Mouse (Mus musculus) CH12.LX (cell line): ENCODE results near the gene Maml2. TPM values are rescaled to one million over a fixed set of nuclear protein-coding genes. Genes with fewer than 3 reads are reported as not detected.

Source experiments
- DNase-seq: peaks from one replicate; pipeline ENCODE4 v3.0.0-alpha.2; 2013; ENCODE audit errors: extremely low read depth
- H3K27ac ChIP-seq: 2 replicates; pipeline ENCODE4 v1.5.1; 2012; ENCODE audit warnings: low read depth, mild to moderate bottlenecking, control low read depth, moderate library complexity; ENCODE audit not compliant: insufficient read depth
- H3K27me3 ChIP-seq: replicated peaks from 2 replicates; pipeline ENCODE3; 2012; ENCODE audit warnings: inconsistent platforms
- H3K36me3 ChIP-seq, 2 experiments: replicated peaks in 1 of 2; 2 replicates each; pipeline versions ENCODE3 to v1.6.1; 2012; ENCODE audit warnings: inconsistent platforms in 1 of 2, low read length in 1 of 2, mild to moderate bottlenecking in 1 of 2, mixed read lengths in 1 of 2, moderate library complexity in 1 of 2; ENCODE audit not compliant: control insufficient read depth in 1 of 2, insufficient read depth in 1 of 2
- H3K4me1 ChIP-seq, 2 experiments: 2 replicates each; pipeline ENCODE4 v1.6.1; 2012; ENCODE audit warnings: inconsistent platforms in 1 of 2, moderate library complexity in 1 of 2; ENCODE audit not compliant: insufficient read depth in 2 of 2, control insufficient read depth in 1 of 2
- H3K4me2 ChIP-seq: 2 replicates; pipeline ENCODE4 v1.6.1; 2012; ENCODE audit warnings: low read depth, mild to moderate bottlenecking, control low read depth; ENCODE audit not compliant: poor library complexity, insufficient read depth, severe bottlenecking
- H3K4me3 ChIP-seq, 3 experiments: fragments of 150-350 bp in 1 of 3; sonication (generic) in 1 of 3; replicated peaks in 1 of 3; 2 replicates each; pipeline versions ENCODE3 to v1.5.1; 2011 to 2012; ENCODE audit warnings: low read depth in 2 of 3, low read length in 2 of 3, mild to moderate bottlenecking in 2 of 3, moderate library complexity in 2 of 3, control low read depth in 1 of 3, improper control_type of control experiment in 1 of 3, inconsistent platforms in 1 of 3, mixed read lengths in 1 of 3; ENCODE audit not compliant: poor library complexity in 1 of 3
- H3K79me2 ChIP-seq: replicated peaks from 2 replicates; pipeline ENCODE4 v1.6.1; 2012; ENCODE audit warnings: mild to moderate bottlenecking, moderate library complexity; ENCODE audit not compliant: control insufficient read depth, poor library complexity, insufficient read depth, severe bottlenecking; ENCODE audit errors: extremely low read depth
- H3K9ac ChIP-seq: 2 replicates; pipeline ENCODE4 v1.6.1; 2012; ENCODE audit warnings: low read depth, mild to moderate bottlenecking, control low read depth, moderate library complexity; ENCODE audit not compliant: insufficient read depth
- H3K9me3 ChIP-seq: replicated peaks from 2 replicates; pipeline ENCODE3; 2012; ENCODE audit warnings: low read length, inconsistent platforms, mixed read lengths
- BHLHE40 ChIP-seq: IDR thresholded peaks from 2 replicates; pipeline ENCODE4 v1.6.1; 2011; ENCODE audit warnings: mild to moderate bottlenecking, low read depth, low read length, improper control_type of control experiment
- E2F4 ChIP-seq: IDR thresholded peaks from 2 replicates; pipeline ENCODE4 v1.6.1; 2011; ENCODE audit warnings: low read depth, low read length, improper control_type of control experiment; ENCODE audit not compliant: insufficient replicate concordance
- EP300 ChIP-seq: IDR thresholded peaks from 2 replicates; pipeline ENCODE4 v1.6.1; 2011; ENCODE audit warnings: low read length, improper control_type of control experiment
- ETS1 ChIP-seq: conservative IDR thresholded peaks from 2 replicates; pipeline ENCODE4 v1.6.1; 2012; ENCODE audit warnings: low read depth, mild to moderate bottlenecking, inconsistent platforms, low read length, improper control_type of control experiment, moderate library complexity
- HCFC1 ChIP-seq: IDR thresholded peaks from 2 replicates; pipeline ENCODE4 v1.6.1; 2012; ENCODE audit warnings: low read depth, mild to moderate bottlenecking, inconsistent platforms, low read length, improper control_type of control experiment
- JUND ChIP-seq: conservative IDR thresholded peaks from 2 replicates; pipeline ENCODE4 v1.6.1; 2011; ENCODE audit warnings: low read depth, low read length, improper control_type of control experiment
- KAT2A ChIP-seq: IDR thresholded peaks from 2 replicates; pipeline ENCODE4 v1.6.1; 2012; ENCODE audit warnings: low read length, improper control_type of control experiment, inconsistent platforms; ENCODE audit not compliant: insufficient replicate concordance
- MAFK ChIP-seq: IDR thresholded peaks from 2 replicates; pipeline ENCODE4 v1.6.1; 2011; ENCODE audit warnings: low read length, improper control_type of control experiment; ENCODE audit not compliant: insufficient replicate concordance
- MAZ ChIP-seq: IDR thresholded peaks from 2 replicates; pipeline ENCODE4 v1.6.1; 2012; ENCODE audit warnings: low read depth, mild to moderate bottlenecking, inconsistent platforms, low read length, improper control_type of control experiment, moderate library complexity
- MXI1 ChIP-seq: IDR thresholded peaks from 2 replicates; pipeline ENCODE4 v1.6.1; 2011; ENCODE audit warnings: mild to moderate bottlenecking, low read depth, low read length, improper control_type of control experiment
- MYC ChIP-seq: IDR thresholded peaks from 2 replicates; pipeline ENCODE4 v1.6.1; 2011; ENCODE audit warnings: low read depth, mild to moderate bottlenecking, improper control_type of control experiment, low read length
- NRF1 ChIP-seq: IDR thresholded peaks from 2 replicates; pipeline ENCODE4 v1.6.1; 2014; ENCODE audit warnings: low read depth, mild to moderate bottlenecking, inconsistent platforms, low read length, improper control_type of control experiment, moderate library complexity
- PAX5 ChIP-seq: IDR thresholded peaks from 2 replicates; pipeline ENCODE4 v1.6.1; 2012; ENCODE audit warnings: low read length, inconsistent platforms, mixed read lengths
- RAD21 ChIP-seq: IDR thresholded peaks from 2 replicates; pipeline ENCODE4 v1.6.1; 2011; ENCODE audit warnings: low read depth, mild to moderate bottlenecking, low read length, improper control_type of control experiment, moderate library complexity
- RCOR1 ChIP-seq: conservative IDR thresholded peaks from 2 replicates; pipeline ENCODE4 v1.6.1; 2012; ENCODE audit warnings: low read depth, mild to moderate bottlenecking, inconsistent platforms, low read length, improper control_type of control experiment
- SIN3A ChIP-seq: IDR thresholded peaks from 2 replicates; pipeline ENCODE4 v1.6.1; 2012; ENCODE audit warnings: low read length, improper control_type of control experiment, inconsistent platforms
- TBP ChIP-seq: conservative IDR thresholded peaks from 2 replicates; pipeline ENCODE4 v1.6.1; 2011; ENCODE audit warnings: low read depth, low read length, improper control_type of control experiment
- TCF12 ChIP-seq: IDR thresholded peaks from 2 replicates; pipeline ENCODE4 v1.6.1; 2014; ENCODE audit warnings: low read depth, mild to moderate bottlenecking, inconsistent platforms, low read length, improper control_type of control experiment
- UBTF ChIP-seq: IDR thresholded peaks from 2 replicates; pipeline ENCODE4 v1.6.1; 2012; ENCODE audit warnings: low read depth, mild to moderate bottlenecking, inconsistent platforms, low read length, improper control_type of control experiment, moderate library complexity
- USF1 ChIP-seq: IDR thresholded peaks from 2 replicates; pipeline ENCODE4 v1.6.1; 2014; ENCODE audit warnings: low read depth, mild to moderate bottlenecking, inconsistent platforms, low read length, improper control_type of control experiment
- ZC3H11A ChIP-seq: IDR thresholded peaks from 2 replicates; pipeline ENCODE4 v1.6.1; 2012; ENCODE audit warnings: low read depth, mild to moderate bottlenecking, inconsistent platforms, low read length, improper control_type of control experiment
- ZMIZ1 ChIP-seq: IDR thresholded peaks from 2 replicates; pipeline ENCODE4 v1.6.1; 2012; ENCODE audit warnings: low read depth, mild to moderate bottlenecking, inconsistent platforms, low read length, improper control_type of control experiment
- dilution Hi-C: fragments of 300-500 bp; cut with MboI; formaldehyde crosslinking; loops from 2 replicates; pipeline ENCODE4 v1.14.3; 2020; ENCODE audit warnings: low sequenced_read_pairs; ENCODE audit not compliant: extremely low pct_unique_long_range_greater_than_20kb, extremely low pct_ligation_motif_present
- in situ Hi-C: fragments of 300-500 bp; cut with MboI; formaldehyde crosslinking; loops from 3 replicates; pipeline ENCODE4 v1.14.3; 2019; ENCODE audit warnings: low sequenced_read_pairs, low pct_ligation_motif_present, low pct_unique_long_range_greater_than_20kb, mixed read lengths
- polyA plus RNA-seq: library from polyadenylated mRNA; unstranded; fragments of >175 nt; gene quantifications from 2 replicates; pipeline ENCODE4 v1.2.1, GENCODE M21; 2012; ENCODE audit warnings: low read depth; ENCODE audit not compliant: insufficient read length
- total RNA-seq, 2 experiments: library from RNA; depleted of rRNA; stranded (reverse); fragments of 300-350 nt in 1 of 2; fragments of >200 nt in 1 of 2; gene quantifications; 2 replicates each; pipeline ENCODE4 v1.2.3; 2012 to 2014

The Maml2 gene
- total and polyA plus RNA-seq, 3 experiments: 5.9 to 9.1 (median 5.9) TPM

GRCm38 (mm10) chr9:13302183-13302825 lies 4.5 kb downstream of the Maml2 start (continued):
- TF ChIP-seq ZC3H11A (no peak), UBTF (no peak), ZMIZ1 (peak; percentile 33; the same call in 1 of the 2 replicates)

- Histone ChIP-seq H3K27ac (peak overlapping the region; percentile 79), H3K9ac (peak overlapping the region; percentile 56), H3K4me3 (no peak overlapping the region), H3K9me3 (no peaks in the 10 kb centered on the region), H3K4me1 (peaks cover 8 to 60% of the 10 kb centered on the region in 2 experiments), H3K27me3 (no peaks in the 10 kb centered on the region), H3K79me2 (peaks cover 48% of the 10 kb centered on the region), H3K36me3 (peaks cover 0 to 8% of the 10 kb centered on the region in 2 experiments), H3K4me2 (peak overlapping the region; percentile 97)
- in situ Hi-C loops (no loop called here), dilution Hi-C loops (no loop called here)
- no peak for TF ChIP-seq NRF1
- no peak for TF ChIP-seq KAT2A
- no peak for TF ChIP-seq RAD21
- TF ChIP-seq TCF12: peak; percentile 14; the same call in 1 of the 2 replicates
- no peak for TF ChIP-seq PAX5
- TF ChIP-seq SIN3A: peak; percentile 67
- TF ChIP-seq TBP: no peak
- TF ChIP-seq UBTF: 0 out of 2 replicates have a peak, but pooled peaks have one; percentile 25
- no peak for TF ChIP-seq E2F4
- 0 out of 2 replicates have a peak, but pooled peaks have one; percentile 11 for TF ChIP-seq EP300
- no peak for TF ChIP-seq JUND
- TF ChIP-seq MXI1: peak; percentile 33
- TF ChIP-seq BHLHE40: no peak
- TF ChIP-seq MYC: no peak
- 0 out of 2 replicates have a peak, but pooled peaks have one; percentile 55 for TF ChIP-seq RCOR1
- peak; percentile 25 for TF ChIP-seq ETS1
- 0 out of 2 replicates have a peak, but pooled peaks have one; percentile 19 for TF ChIP-seq HCFC1
- TF ChIP-seq USF1: no peak
- TF ChIP-seq MAZ: 0 out of 2 replicates have a peak, but pooled peaks have one; percentile 55
- TF ChIP-seq MAFK: 0 out of 2 replicates have a peak, but pooled peaks have one; percentile 12
- no peak for DNase-seq
These were observed 5.5 kb downstream of the Maml2 start for GRCm38 (mm10) chr9:13303099-13303771.
